Mouse (Mus musculus): Measurements from ENCODE around the gene Fiz1. TPM values are rescaled to one million over a fixed set of nuclear protein-coding genes. Genes with fewer than 3 reads are reported as not detected.

Fiz1 gene
- polyA plus RNA-seq, 1 experiment, result 23.6 TPM

DNA sequence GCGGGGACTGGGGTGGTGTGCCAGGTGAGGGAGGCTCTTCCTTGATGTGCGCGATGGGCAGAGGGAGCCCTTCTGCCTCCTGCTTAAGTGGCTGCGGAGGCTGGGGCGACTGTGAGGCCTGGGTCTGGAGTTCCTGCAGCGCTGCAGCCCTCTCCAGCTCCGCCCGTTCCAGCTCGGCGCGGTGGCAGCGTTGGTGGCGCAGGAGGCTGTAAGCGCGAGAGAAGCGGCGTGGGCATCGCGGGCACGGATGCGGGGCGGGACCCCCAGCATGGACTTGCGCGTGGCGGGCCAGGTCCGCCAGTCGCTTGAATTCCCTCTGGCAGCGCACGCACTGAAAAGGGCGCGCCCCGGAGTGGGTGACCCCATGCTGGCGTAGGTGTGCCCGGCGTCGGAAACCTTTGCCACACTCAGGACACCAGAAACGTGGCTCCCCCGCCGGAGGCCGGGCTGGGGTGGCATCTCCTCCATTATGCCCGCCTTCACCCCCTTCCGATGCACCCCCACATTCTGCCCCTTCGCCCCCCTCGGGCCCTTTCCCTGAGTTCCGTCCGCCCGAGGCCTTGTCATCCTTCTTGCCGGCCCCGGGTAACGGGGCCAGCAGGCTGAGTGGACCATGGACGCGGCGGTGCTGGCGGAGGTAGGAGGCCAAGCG, 21.0 kb downstream of the Fiz1 start:
- Histone ChIP-seq H3K27ac (ENCODE audit: insufficient read depth, low read depth, low read length) (no peak overlapping the region), H3K4me3 (ENCODE audit: insufficient read depth, low read length) (no peak overlapping the region), H3K4me1 (ENCODE audit: control insufficient read depth, insufficient read depth, low read length) (peaks cover 5% of the 10 kb centered on the region; the same call in 1 of the 2 replicates)
- TF ChIP-seq POLR2A (IDR thresholded peaks at IDR 0.05; ENCODE audit: borderline replicate concordance, low read depth, low read length) (no peak), CTCF (IDR thresholded peaks at IDR 0.05; ENCODE audit: low read depth, low read length) (no peak)

GRCm38 (mm10) chr7:4988250-4988649, 26.2 kb downstream of the Fiz1 start:
- Histone ChIP-seq H3K4me3 (ENCODE audit: insufficient read depth, low read length) (no peak overlapping the region), H3K4me1 (ENCODE audit: control insufficient read depth, insufficient read depth, low read length) (no peaks in the 10 kb centered on the region), H3K27ac (ENCODE audit: insufficient read depth, low read depth, low read length) (no peak overlapping the region)
- TF ChIP-seq POLR2A (IDR thresholded peaks at IDR 0.05; ENCODE audit: borderline replicate concordance, low read depth, low read length) (no peak), CTCF (IDR thresholded peaks at IDR 0.05; ENCODE audit: low read depth, low read length) (no peak)

- no peak overlapping the region for H3K27ac ChIP-seq (ENCODE audit: insufficient read depth, low read depth, low read length)
- no peak overlapping the region for H3K4me3 ChIP-seq (ENCODE audit: insufficient read depth, low read length)
- TF ChIP-seq POLR2A (IDR thresholded peaks at IDR 0.05; ENCODE audit: borderline replicate concordance, low read depth, low read length) (no peak), CTCF (IDR thresholded peaks at IDR 0.05; ENCODE audit: low read depth, low read length) (no peak)
- peaks cover 12% of the 10 kb centered on the region for H3K4me1 ChIP-seq (ENCODE audit: control insufficient read depth, insufficient read depth, low read length)
These were observed 37.7 kb downstream of the Fiz1 start for GRCm38 (mm10) chr7:4976832-4977231.

- no peak for TF ChIP-seq POLR2A (IDR thresholded peaks at IDR 0.05; ENCODE audit: borderline replicate concordance, low read depth, low read length)
- no peak for TF ChIP-seq CTCF (IDR thresholded peaks at IDR 0.05; ENCODE audit: low read depth, low read length)
- Histone ChIP-seq H3K4me3 (ENCODE audit: insufficient read depth, low read length) (no peak overlapping the region), H3K4me1 (ENCODE audit: control insufficient read depth, insufficient read depth, low read length) (peaks cover 23% of the 10 kb centered on the region), H3K27ac (ENCODE audit: insufficient read depth, low read depth, low read length) (no peak overlapping the region)
These were observed 39.0 kb downstream of the Fiz1 start for GRCm38 (mm10) chr7:4975455-4975854.

- peaks cover 23% of the 10 kb centered on the region for H3K4me1 ChIP-seq (ENCODE audit: control insufficient read depth, insufficient read depth, low read length)
- no peak for TF ChIP-seq POLR2A (IDR thresholded peaks at IDR 0.05; ENCODE audit: borderline replicate concordance, low read depth, low read length)
- TF ChIP-seq CTCF (IDR thresholded peaks at IDR 0.05; ENCODE audit: low read depth, low read length), result no peak
- no peak overlapping the region for H3K4me3 ChIP-seq (ENCODE audit: insufficient read depth, low read length)
- H3K27ac ChIP-seq (ENCODE audit: insufficient read depth, low read depth, low read length), result no peak overlapping the region
These were observed 42.0 kb downstream of the Fiz1 start for GRCm38 (mm10) chr7:4972321-4973047.

- H3K27ac ChIP-seq (ENCODE audit: insufficient read depth, low read depth, low read length), result no peak overlapping the region
- H3K4me1 ChIP-seq (ENCODE audit: control insufficient read depth, insufficient read depth, low read length), result peaks cover 23% of the 10 kb centered on the region
- no peak overlapping the region for H3K4me3 ChIP-seq (ENCODE audit: insufficient read depth, low read length)
- no peak for TF ChIP-seq POLR2A (IDR thresholded peaks at IDR 0.05; ENCODE audit: borderline replicate concordance, low read depth, low read length)
- no peak for TF ChIP-seq CTCF (IDR thresholded peaks at IDR 0.05; ENCODE audit: low read depth, low read length)
These were observed 42.8 kb downstream of the Fiz1 start for GRCm38 (mm10) chr7:4971710-4972109.

- Histone ChIP-seq H3K27ac (ENCODE audit: insufficient read depth, low read depth, low read length) (no peak within 1 kb of the TSS), H3K4me1 (ENCODE audit: control insufficient read depth, insufficient read depth, low read length) (peaks cover 23% of the 10 kb centered on the region), H3K4me3 (ENCODE audit: insufficient read depth, low read length) (no peak within 1 kb of the TSS)
- TF ChIP-seq POLR2A (IDR thresholded peaks at IDR 0.05; ENCODE audit: borderline replicate concordance, low read depth, low read length) (no peak), CTCF (IDR thresholded peaks at IDR 0.05; ENCODE audit: low read depth, low read length) (no peak)
These were observed 43.4 kb downstream of the Fiz1 start, which contains the start of gene Sbk3 for GRCm38 (mm10) chr7:4971068-4971467. Gene Sbk3 (minus strand): TSS chr7:4971168.

DNA sequence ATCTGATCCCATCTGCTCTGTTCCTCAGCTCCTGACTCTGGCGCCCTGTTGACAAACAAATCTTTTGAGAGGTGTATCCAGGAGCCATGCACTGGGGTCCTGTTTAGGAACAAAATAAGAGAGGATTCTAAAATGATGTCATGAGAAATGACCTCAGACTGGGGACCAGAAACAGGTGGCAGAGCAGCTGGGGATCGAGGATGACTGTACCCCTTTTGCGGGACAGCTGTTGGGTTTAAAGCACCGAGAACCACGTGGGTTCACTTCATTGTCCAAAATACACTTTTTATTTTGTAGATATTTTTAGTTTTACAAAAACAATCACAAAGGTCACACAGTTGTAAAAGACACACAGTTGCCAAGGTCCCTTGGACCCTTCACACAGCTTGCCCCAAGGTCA, 49.5 kb downstream of the Fiz1 start:
- no peak overlapping the region for H3K4me3 ChIP-seq (ENCODE audit: insufficient read depth, low read length)
- H3K4me1 ChIP-seq (ENCODE audit: control insufficient read depth, insufficient read depth, low read length), result peaks cover 6% of the 10 kb centered on the region
- no peak overlapping the region for H3K27ac ChIP-seq (ENCODE audit: insufficient read depth, low read depth, low read length)
- TF ChIP-seq POLR2A (IDR thresholded peaks at IDR 0.05; ENCODE audit: borderline replicate concordance, low read depth, low read length), result no peak
- no peak for TF ChIP-seq CTCF (IDR thresholded peaks at IDR 0.05; ENCODE audit: low read depth, low read length)

DNA sequence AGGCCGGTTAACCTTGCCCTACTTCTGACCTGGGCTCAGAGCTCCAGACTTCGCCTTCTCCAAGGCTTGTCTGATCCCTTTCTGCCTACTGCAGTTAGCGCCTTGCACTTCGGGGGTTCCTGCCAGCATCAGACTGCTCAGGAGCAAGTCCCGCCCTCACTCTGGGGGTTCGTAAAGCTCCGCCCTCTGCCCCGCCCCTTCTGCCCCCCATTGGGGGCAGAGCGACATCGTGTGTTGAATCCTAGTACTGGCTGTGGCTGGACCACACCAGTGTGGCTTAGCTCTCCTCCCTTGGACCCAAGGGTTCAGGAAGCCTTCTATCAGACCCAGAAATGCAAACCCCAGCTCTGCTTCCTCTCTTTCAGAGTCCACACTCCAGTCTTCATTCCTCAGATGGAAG, 50.2 kb downstream of the Fiz1 start, which contains the start of gene Sbk2:
Gene Sbk2 (minus strand): TSS at position 135 of the 400 bp plus-strand sequence.
- H3K27ac ChIP-seq (ENCODE audit: insufficient read depth, low read depth, low read length), result no peak within 1 kb of the TSS
- H3K4me1 ChIP-seq (ENCODE audit: control insufficient read depth, insufficient read depth, low read length), result peaks cover 7% of the 10 kb centered on the region
- TF ChIP-seq CTCF (IDR thresholded peaks at IDR 0.05; ENCODE audit: low read depth, low read length), result peak; percentile 64
- no peak for TF ChIP-seq POLR2A (IDR thresholded peaks at IDR 0.05; ENCODE audit: borderline replicate concordance, low read depth, low read length)
- no peak within 1 kb of the TSS for H3K4me3 ChIP-seq (ENCODE audit: insufficient read depth, low read length)

GRCm38 (mm10) chr7:4963527-4963926, 51.0 kb downstream of the Fiz1 start:
- Histone ChIP-seq H3K27ac (ENCODE audit: insufficient read depth, low read depth, low read length) (no peak overlapping the region), H3K4me1 (ENCODE audit: control insufficient read depth, insufficient read depth, low read length) (peaks cover 14% of the 10 kb centered on the region), H3K4me3 (ENCODE audit: insufficient read depth, low read length) (no peak overlapping the region)
- no peak for TF ChIP-seq CTCF (IDR thresholded peaks at IDR 0.05; ENCODE audit: low read depth, low read length)
- TF ChIP-seq POLR2A (IDR thresholded peaks at IDR 0.05; ENCODE audit: borderline replicate concordance, low read depth, low read length), result no peak

Measured in bone marrow macrophage, adult 2 months (primary cell).